Mouse (Mus musculus): Measurements from ENCODE around the gene Olfr818.
"Not testable (repeated sequence)": the region's sequence is repeated elsewhere in the genome, so short reads cannot be mapped to it uniquely, and the experiment has no call there.

Olfr818 gene

DNA sequence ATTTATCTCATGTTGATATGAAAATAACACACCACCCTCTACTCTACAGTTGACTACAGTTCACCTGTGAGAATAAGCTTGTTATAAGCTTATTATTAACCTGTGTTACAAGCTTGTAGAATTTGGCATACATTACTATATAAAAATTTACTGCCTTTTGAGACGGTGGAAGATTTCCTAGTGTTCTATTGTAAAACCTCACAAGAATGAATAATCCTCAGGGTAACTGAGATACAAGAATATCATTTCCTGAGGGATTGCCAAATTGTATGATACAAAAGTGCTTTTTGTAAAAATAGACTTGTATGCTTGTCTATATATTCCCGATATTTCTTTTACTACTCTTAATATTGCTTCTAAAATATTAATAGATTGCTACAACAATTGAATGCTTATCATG is at the start of gene Olfr818:
Olfr818 (minus strand) TSS at position 101 of the 400 bp plus-strand sequence.
- DNase-seq (ENCODE audit: low spot score) = no peak

DNA sequence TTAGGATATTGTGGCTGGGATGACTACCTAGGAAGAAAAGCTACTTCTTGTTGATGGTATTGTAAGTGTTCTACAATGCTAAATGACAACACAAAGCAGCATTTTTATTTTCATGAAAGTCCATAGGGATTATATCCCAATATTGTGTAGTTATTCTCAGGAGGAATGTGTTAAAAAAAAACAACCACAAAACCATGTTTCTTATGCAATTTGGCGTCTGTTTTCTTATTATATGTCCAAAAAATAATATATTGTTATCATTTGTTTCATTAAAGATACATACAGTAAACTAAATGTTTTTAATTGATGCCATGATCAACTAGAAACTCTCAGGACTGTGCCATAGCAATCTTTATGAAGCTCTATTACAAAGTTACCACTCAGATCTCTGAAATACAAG is 36.1 kb upstream of the Olfr818 start, which contains the start of gene Gm10310:
Gm10310 (minus strand) TSS at position 101 of the 400 bp plus-strand sequence.
- not testable (repeated sequence) for DNase-seq (ENCODE audit: low spot score)

DNA sequence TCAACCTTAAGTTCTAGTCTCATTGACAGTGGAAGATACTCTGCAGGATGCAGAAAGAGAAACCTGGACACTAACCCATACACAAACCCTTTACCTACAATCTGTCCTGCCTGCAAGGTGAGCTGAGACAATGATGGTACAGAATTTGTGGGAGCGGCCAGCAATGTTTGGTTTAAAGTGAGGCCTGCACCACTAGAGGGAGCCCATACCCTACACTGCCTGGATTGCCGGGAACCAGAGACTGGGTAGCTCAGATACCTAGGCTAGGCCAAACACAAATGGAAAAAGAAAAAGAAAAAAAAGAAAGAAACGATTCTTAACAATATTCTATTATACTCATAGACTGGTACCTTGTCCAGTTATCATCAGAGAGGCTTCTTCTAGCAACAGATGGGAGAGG is 33.0 kb upstream of the Olfr818 start:
- not testable (repeated sequence) for DNase-seq (ENCODE audit: low spot score)

DNA sequence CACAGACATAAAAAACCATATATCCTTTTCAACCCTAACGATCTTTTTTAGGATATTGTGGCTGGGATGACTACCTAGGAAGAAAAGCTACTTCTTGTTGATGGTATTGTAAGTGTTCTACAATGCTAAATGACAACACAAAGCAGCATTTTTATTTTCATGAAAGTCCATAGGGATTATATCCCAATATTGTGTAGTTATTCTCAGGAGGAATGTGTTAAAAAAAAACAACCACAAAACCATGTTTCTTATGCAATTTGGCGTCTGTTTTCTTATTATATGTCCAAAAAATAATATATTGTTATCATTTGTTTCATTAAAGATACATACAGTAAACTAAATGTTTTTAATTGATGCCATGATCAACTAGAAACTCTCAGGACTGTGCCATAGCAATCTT is 27.1 kb upstream of the Olfr818 start, which contains the start of gene Olfr247:
Olfr247 (minus strand) TSS at position 101 of the 400 bp plus-strand sequence.
- DNase-seq (ENCODE audit: low spot score) = not testable (repeated sequence)

DNA sequence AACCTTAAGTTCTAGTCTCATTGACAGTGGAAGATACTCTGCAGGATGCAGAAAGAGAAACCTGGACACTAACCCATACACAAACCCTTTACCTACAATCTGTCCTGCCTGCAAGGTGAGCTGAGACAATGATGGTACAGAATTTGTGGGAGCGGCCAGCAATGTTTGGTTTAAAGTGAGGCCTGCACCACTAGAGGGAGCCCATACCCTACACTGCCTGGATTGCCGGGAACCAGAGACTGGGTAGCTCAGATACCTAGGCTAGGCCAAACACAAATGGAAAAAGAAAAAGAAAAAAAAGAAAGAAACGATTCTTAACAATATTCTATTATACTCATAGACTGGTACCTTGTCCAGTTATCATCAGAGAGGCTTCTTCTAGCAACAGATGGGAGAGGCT is 24.1 kb upstream of the Olfr818 start:
- not testable (repeated sequence) for DNase-seq (ENCODE audit: low spot score)

DNA sequence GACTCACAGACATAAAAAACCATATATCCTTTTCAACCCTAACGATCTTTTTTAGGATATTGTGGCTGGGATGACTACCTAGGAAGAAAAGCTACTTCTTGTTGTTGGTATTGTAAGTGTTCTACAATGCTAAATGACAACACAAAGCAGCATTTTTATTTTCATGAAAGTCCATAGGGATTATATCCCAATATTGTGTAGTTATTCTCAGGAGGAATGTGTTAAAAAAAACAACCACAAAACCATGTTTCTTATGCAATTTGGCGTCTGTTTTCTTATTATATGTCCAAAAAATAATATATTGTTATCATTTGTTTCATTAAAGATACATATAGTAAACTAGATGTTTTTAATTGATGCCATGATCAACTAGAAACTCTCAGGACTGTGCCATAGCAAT is 18.3 kb upstream of the Olfr818 start, which contains the start of gene Olfr819:
Olfr819 (minus strand) TSS at position 101 of the 400 bp plus-strand sequence.
- not testable (repeated sequence) for DNase-seq (ENCODE audit: low spot score)

DNA sequence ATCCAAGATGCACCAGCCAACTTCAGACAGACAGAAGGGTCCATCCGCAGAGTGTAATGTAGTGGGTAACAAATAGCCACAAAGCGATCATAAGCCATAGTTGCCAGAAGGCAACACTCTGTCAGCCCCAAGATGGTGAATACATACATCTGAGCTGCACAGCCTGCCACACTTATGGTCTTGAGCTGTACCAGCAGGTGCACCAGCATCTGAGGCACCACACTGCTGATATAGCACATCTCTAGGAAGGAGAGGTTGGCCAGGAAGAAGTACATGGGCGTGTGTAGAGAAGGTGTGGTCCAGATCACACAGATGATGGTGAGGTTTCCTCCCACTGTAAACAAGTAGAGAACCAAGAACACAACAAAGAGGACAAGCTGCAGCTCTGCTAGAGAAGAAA is 17.3 kb upstream of the Olfr818 start:
- DNase-seq (ENCODE audit: low spot score) = not testable (repeated sequence)

DNA sequence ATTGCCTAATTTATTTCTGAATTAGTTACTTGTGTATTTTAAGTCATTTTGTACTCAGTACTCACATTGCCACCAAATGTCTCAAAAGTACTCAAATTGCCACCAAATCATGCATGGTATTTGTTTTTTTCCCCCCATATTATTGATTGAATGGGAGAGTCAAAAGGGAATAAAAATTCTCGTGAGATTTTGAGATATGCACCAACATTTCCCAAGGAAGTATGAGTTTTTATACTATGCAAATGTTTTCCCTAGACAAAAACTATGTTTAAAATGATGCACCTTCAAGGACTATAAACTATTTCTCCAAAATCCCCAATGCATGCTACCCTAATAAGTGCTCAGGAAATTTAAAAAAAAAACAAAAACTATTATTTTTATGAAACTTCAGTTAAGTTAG is 33.4 kb downstream of the Olfr818 start, which contains the start of gene Olfr816:
Olfr816 (minus strand) TSS at position 101 of the 400 bp plus-strand sequence.
- no peak for DNase-seq (ENCODE audit: low spot score)

DNA sequence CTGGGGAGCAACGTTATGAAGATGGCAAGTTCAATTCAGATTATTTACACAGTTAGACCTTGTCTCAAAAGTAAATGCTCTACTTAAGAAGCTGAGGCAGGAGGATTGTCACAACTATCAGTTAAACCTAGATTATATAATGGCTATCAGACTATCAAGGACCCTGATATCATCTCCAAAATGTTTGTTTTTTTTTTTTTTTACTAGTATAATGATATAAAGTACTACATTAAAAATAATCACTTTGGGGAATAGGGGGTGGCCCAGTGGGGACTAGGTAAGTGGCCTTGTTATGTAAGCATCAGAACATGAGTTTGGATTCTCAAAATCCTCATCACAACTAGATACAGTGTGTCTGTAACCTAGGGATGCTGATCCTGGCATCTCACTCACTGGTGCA is 43.1 kb downstream of the Olfr818 start, which contains the start of gene Olfr815:
Olfr815 (minus strand) TSS at position 101 of the 400 bp plus-strand sequence.
- not testable (repeated sequence) for DNase-seq (ENCODE audit: low spot score)

Data from urinary bladder, postnatal 10 days (tissue).